Mouse (Mus musculus): Measurements from ENCODE around the gene Sept7. TPM values are rescaled to one million over a fixed set of nuclear protein-coding genes. Genes with fewer than 3 reads are reported as not detected.
A peak's percentile ranks its signal among the peaks of the same experiment; 100 is the strongest.
"Not testable (repeated sequence)": the region's sequence is repeated elsewhere in the genome, so short reads cannot be mapped to it uniquely, and the experiment has no call there.

Sept7 gene
- polyA plus RNA-seq, 1 experiment from 2014 or later, result 263 TPM

DNA sequence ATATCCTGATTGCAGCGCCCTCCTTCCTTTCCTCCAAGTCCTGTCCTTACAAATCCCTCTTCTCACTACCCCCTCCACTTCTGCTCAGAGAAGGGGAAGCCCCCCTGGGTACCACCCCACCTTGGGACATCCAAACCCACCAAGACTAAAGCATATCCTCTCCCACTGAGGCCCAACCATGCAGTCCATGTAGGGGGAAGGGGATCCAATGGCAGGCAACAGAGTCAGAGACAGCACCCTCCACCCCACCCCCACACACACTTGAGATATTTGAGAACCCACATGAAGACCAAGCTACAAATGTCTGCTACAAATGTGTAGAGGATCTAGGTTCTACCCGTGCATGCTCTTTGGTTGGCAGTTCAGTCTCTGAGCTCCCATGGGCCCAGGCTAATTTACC lies 19.7 kb downstream of the Sept7 start:
- Histone ChIP-seq H3K36me3 (ENCODE audit: control insufficient read depth, insufficient read depth, low read length) (no peaks in the 10 kb centered on the region), H3K27ac (ENCODE audit: low read depth, low read length) (no peak overlapping the region), H3K4me1 (ENCODE audit: control insufficient read depth, insufficient read depth, low read length) (no peaks in the 10 kb centered on the region), H3K4me2 (ENCODE audit: low read depth, low read length) (no peak overlapping the region), H3K9me3 (ENCODE audit: control insufficient read depth, low read length) (no peaks in the 10 kb centered on the region), H3K27me3 (ENCODE audit: control insufficient read depth, insufficient read depth, low read length) (no peaks in the 10 kb centered on the region), H3K9ac (replicated peaks; ENCODE audit: low read depth, low read length) (no peak overlapping the region), H3K4me3 (ENCODE audit: low read depth, low read length) (no peak overlapping the region)
- WGBS, result 98% methylated on average over 2 of the region's 2 CpGs
- no peak for ATAC-seq (ENCODE audit: low read depth)

DNA sequence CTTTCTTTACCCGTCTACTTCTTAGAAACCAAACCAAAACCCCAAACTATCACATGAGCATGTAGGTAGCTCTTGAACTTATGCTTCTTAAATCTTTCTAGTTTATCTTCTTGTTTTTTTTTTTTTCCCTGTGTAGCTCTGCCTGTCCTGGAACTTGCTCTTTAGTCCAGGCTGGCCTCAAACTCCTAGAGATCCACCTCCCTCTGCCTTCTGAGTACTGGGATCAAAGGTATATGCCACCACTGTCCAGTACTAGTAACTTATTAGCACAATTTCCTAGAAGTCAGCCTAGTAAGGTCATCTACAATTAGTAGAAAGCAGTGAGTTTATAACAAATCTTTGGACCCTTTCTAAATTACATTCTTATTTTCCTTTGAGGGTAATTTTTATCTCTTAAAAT lies 37.6 kb downstream of the Sept7 start:
- ATAC-seq (ENCODE audit: low read depth), result no peak
- 85% methylated on average over 1 of the region's 1 CpGs for WGBS
- H3K4me3 ChIP-seq (ENCODE audit: low read depth, low read length), result no peak overlapping the region
- H3K9me3 ChIP-seq (ENCODE audit: control insufficient read depth, low read length), result no peaks in the 10 kb centered on the region
- H3K27ac ChIP-seq (ENCODE audit: low read depth, low read length), result no peak overlapping the region
- no peaks in the 10 kb centered on the region for H3K27me3 ChIP-seq (ENCODE audit: control insufficient read depth, insufficient read depth, low read length)
- no peak overlapping the region for H3K9ac ChIP-seq (replicated peaks; ENCODE audit: low read depth, low read length)
- no peak overlapping the region for H3K4me2 ChIP-seq (ENCODE audit: low read depth, low read length)
- no peaks in the 10 kb centered on the region for H3K4me1 ChIP-seq (ENCODE audit: control insufficient read depth, insufficient read depth, low read length)
- no peaks in the 10 kb centered on the region; the same call in 1 of the 2 replicates for H3K36me3 ChIP-seq (ENCODE audit: control insufficient read depth, insufficient read depth, low read length)

DNA sequence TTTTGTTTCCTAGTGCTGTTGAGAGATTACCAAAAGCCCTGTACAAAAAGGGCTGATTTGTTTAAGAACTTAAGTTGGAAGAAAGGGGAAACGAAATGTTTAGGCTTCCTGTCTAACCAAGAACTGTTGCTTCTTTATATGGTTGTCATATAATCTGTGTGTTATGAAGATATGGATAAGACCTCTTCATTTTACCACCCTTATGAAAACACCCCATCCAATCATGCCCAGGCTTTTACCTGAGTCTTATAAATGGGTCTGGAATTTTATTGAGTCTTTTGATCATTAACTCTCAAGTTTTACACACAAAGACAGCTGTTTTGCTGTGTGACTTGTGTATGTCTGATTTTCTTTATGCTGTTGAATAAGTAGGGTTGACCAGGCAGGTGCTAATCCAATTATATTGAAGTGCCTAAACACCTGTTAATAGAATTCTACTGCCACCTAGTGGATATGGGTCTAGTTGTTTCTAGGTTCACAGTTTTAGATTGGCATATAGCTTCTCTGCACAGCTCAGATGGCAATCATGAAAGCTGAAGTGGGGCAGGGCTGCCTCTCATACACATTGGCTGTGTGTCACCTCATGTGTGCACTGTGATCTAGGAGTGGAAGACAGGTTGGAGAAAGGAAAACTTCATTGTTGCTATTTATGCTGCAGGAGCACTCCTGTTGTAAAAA lies 57.4 kb downstream of the Sept7 start:
- Histone ChIP-seq H3K4me1 (ENCODE audit: control insufficient read depth, insufficient read depth, low read length) (no peaks in the 10 kb centered on the region), H3K4me2 (ENCODE audit: low read depth, low read length) (no peak overlapping the region), H3K9me3 (ENCODE audit: control insufficient read depth, low read length) (no peaks in the 10 kb centered on the region), H3K27ac (ENCODE audit: low read depth, low read length) (no peak overlapping the region), H3K27me3 (ENCODE audit: control insufficient read depth, insufficient read depth, low read length) (no peaks in the 10 kb centered on the region), H3K4me3 (ENCODE audit: low read depth, low read length) (no peak overlapping the region), H3K36me3 (ENCODE audit: control insufficient read depth, insufficient read depth, low read length) (peaks cover 13% of the 10 kb centered on the region), H3K9ac (replicated peaks; ENCODE audit: low read depth, low read length) (no peak overlapping the region)
- ATAC-seq (ENCODE audit: low read depth), result peak; percentile 75; the same call in 1 of the 2 replicates
- 77% methylated on average over 1 of the region's 1 CpGs for WGBS

DNA sequence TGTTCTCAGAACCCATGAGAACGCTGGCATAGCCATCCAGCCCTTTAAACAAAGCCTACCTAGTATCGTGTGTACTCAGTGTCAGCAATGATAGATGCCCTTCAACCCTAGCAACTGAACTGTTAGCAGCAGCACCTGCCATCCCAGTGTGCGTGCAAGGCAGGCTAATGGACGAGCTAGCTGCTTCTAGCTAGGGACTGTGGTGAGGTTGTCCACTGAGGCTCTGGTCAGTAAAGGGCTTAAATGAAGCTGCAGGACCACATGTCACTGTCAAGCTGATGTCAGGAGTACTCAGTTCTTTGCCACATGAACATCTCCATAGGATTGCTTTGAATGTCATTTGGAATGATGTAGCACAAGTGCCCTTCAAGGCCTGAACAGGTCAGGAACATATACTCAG lies 62.1 kb downstream of the Sept7 start:
- no peaks in the 10 kb centered on the region for H3K27me3 ChIP-seq (ENCODE audit: control insufficient read depth, insufficient read depth, low read length)
- H3K9me3 ChIP-seq (ENCODE audit: control insufficient read depth, low read length), result no peaks in the 10 kb centered on the region
- no peak for ATAC-seq (ENCODE audit: low read depth)
- H3K4me1 ChIP-seq (ENCODE audit: control insufficient read depth, insufficient read depth, low read length), result no peaks in the 10 kb centered on the region
- H3K4me2 ChIP-seq (ENCODE audit: low read depth, low read length), result no peak overlapping the region
- H3K9ac ChIP-seq (replicated peaks; ENCODE audit: low read depth, low read length), result no peak overlapping the region
- H3K36me3 ChIP-seq (ENCODE audit: control insufficient read depth, insufficient read depth, low read length), result no peaks in the 10 kb centered on the region
- WGBS, result 67% methylated on average over 4 of the region's 4 CpGs
- no peak overlapping the region for H3K4me3 ChIP-seq (ENCODE audit: low read depth, low read length)
- no peak overlapping the region for H3K27ac ChIP-seq (ENCODE audit: low read depth, low read length)

DNA sequence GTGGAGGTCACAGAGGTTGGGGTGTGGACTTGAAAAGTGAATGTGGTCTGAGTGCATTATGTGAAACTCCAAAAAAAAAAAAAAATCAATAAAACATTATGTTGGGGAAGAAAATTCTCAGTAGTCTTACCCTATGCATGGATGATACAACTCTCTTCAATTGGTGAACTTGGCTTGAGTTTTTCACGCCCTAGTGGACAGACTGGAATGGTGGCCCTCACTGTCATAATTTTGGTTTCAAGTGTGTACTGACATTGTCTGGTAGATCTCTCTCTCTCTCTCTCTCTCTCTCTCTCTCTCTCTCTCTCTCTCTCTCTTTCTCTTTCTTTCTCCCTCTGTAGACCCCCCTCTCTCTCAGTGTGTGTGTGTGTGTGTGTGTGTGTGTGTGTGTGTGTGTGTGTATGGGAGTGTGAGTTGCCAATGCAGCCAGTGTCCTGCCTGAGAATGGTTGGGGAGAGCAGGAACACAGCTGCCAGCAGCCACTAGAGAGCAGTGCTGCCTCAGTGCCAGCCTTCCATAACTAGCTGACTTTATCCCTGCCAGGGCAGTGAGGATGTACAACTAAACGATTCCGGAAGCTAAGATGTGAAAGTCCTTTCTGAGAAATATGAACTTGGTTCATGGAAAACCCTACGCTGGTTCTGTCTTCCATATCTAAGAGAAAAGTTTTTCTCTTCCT lies 65.7 kb downstream of the Sept7 start:
- ATAC-seq (ENCODE audit: low read depth), result peak; percentile 84
- no peaks in the 10 kb centered on the region for H3K4me1 ChIP-seq (ENCODE audit: control insufficient read depth, insufficient read depth, low read length)
- H3K4me2 ChIP-seq (ENCODE audit: low read depth, low read length), result no peak overlapping the region
- no peaks in the 10 kb centered on the region for H3K36me3 ChIP-seq (ENCODE audit: control insufficient read depth, insufficient read depth, low read length)
- no peaks in the 10 kb centered on the region for H3K27me3 ChIP-seq (ENCODE audit: control insufficient read depth, insufficient read depth, low read length)
- H3K4me3 ChIP-seq (ENCODE audit: low read depth, low read length), result no peak overlapping the region
- H3K9ac ChIP-seq (replicated peaks; ENCODE audit: low read depth, low read length), result no peak overlapping the region
- H3K27ac ChIP-seq (ENCODE audit: low read depth, low read length), result no peak overlapping the region
- 68% methylated on average over 4 of the region's 4 CpGs for WGBS
- H3K9me3 ChIP-seq (ENCODE audit: control insufficient read depth, low read length), result no peaks in the 10 kb centered on the region

DNA sequence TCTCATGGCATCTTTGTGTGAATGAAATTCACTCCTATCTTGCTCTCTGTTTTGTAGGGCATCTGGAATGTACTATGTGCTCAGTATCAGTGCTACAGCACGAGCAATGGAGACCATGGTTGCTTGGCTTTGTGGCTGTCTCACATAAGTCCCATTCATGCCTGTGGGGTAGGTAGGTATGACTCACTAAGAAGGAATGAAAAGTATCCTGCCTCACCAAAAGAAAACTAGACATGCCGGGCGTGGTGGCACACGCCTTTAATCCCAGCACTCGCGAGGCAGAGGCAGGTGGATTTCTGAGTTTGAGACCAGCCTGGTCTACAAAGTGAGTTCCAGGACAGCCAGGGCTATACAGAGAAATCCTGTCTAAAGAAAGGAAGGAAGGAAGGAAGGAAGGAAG lies 67.4 kb downstream of the Sept7 start:
- not testable (repeated sequence) for H3K27ac ChIP-seq (ENCODE audit: low read depth, low read length); H3K4me3 ChIP-seq (ENCODE audit: low read depth, low read length); H3K27me3 ChIP-seq (ENCODE audit: control insufficient read depth, insufficient read depth, low read length); H3K9me3 ChIP-seq (ENCODE audit: control insufficient read depth, low read length); H3K36me3 ChIP-seq (ENCODE audit: control insufficient read depth, insufficient read depth, low read length); ATAC-seq (ENCODE audit: low read depth); H3K4me2 ChIP-seq (ENCODE audit: low read depth, low read length); H3K4me1 ChIP-seq (ENCODE audit: control insufficient read depth, insufficient read depth, low read length); H3K9ac ChIP-seq (replicated peaks; ENCODE audit: low read depth, low read length)
- WGBS, result 91% methylated on average over 6 of the region's 6 CpGs

DNA sequence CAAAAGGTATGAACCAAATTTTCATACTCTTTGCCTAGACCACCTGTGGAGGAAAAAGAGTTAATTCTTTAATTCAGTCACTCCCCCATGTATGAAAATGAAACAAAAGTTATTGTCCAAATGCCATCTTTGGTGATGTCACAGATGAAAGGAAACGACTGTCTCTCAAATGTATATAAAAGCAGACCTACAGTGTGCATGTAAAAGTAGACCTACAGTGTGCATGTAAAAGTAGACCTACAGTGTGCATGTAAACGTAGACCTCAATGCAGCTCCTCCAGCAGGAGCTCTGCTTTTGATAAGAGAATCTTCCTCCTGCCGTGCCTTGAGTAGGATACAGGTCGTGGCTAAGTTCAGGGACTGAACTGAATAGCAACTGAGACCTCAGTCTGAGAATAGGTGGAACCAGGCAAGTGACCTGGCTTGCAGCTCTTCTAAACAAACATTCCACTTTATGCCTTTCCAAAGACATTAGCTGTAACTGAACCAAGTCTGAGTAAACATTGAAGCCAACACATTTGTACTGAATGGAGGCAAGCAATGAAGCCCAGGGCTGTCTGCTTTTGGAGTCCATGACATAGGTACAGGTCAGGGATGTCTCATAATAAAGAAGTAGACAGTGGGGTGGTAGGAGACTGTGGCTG lies 75.6 kb downstream of the Sept7 start:
- Histone ChIP-seq H3K27me3 (ENCODE audit: control insufficient read depth, insufficient read depth, low read length) (no peaks in the 10 kb centered on the region), H3K4me2 (ENCODE audit: low read depth, low read length) (no peak overlapping the region), H3K4me3 (ENCODE audit: low read depth, low read length) (no peak overlapping the region), H3K36me3 (ENCODE audit: control insufficient read depth, insufficient read depth, low read length) (no peaks in the 10 kb centered on the region), H3K4me1 (ENCODE audit: control insufficient read depth, insufficient read depth, low read length) (no peaks in the 10 kb centered on the region), H3K9me3 (ENCODE audit: control insufficient read depth, low read length) (no peaks in the 10 kb centered on the region), H3K27ac (ENCODE audit: low read depth, low read length) (no peak overlapping the region), H3K9ac (replicated peaks; ENCODE audit: low read depth, low read length) (no peak overlapping the region)
- ATAC-seq (ENCODE audit: low read depth), result no peak
- 88% methylated on average over 4 of the region's 4 CpGs for WGBS

DNA sequence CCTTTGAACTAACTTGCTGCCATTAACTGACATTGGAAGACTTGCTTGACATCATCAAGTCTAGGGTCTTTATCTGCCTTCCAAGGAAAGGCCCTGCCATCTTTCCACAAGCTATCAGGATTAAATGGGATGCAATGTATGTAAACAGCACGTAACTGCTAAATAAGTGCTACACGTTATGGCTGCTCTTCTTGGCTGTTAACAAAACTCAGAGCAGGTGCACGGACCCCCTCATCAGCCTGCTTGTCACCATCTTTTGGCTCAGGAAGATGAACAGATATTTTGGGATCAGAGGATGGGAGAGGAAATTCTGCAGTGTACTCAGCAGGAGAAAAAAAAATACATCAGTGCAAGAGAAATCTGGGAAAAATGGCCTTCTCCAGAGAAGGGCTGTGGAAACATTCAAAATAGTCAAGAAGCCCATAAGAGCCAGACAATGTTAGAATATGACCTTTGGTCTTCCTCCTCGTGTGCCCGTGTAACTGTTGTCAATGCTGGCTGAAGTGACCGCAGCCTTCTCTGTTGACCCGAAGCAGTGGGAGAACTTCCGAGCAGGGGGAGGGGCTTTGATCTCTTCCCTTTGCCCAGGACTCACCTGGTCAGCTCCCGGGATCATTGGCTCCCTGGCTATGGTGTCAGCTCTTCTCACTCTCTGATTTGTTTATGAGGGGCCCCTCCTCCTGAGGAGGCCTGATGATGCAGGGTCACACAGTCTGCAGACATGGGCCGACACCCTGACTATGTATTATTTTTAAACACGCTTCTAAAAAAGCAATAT lies 76.9 kb downstream of the Sept7 start:
- 80% methylated on average over 11 of the region's 11 CpGs for WGBS
- H3K4me1 ChIP-seq (ENCODE audit: control insufficient read depth, insufficient read depth, low read length), result no peaks in the 10 kb centered on the region
- no peak for ATAC-seq (ENCODE audit: low read depth)
- no peaks in the 10 kb centered on the region for H3K9me3 ChIP-seq (ENCODE audit: control insufficient read depth, low read length)
- no peak overlapping the region for H3K27ac ChIP-seq (ENCODE audit: low read depth, low read length)
- no peak overlapping the region for H3K9ac ChIP-seq (replicated peaks; ENCODE audit: low read depth, low read length)
- no peak overlapping the region for H3K4me3 ChIP-seq (ENCODE audit: low read depth, low read length)
- H3K27me3 ChIP-seq (ENCODE audit: control insufficient read depth, insufficient read depth, low read length), result no peaks in the 10 kb centered on the region
- no peak overlapping the region for H3K4me2 ChIP-seq (ENCODE audit: low read depth, low read length)
- H3K36me3 ChIP-seq (ENCODE audit: control insufficient read depth, insufficient read depth, low read length), result no peaks in the 10 kb centered on the region

All from neural tube, embryonic 14.5 days (tissue).